Mouse (Mus musculus): ENCODE measurements around the gene Gm45716.
"Not testable (repeated sequence)": the region's sequence is repeated elsewhere in the genome, so short reads cannot be mapped to it uniquely, and the experiment has no call there.

The Gm45716 gene

DNA sequence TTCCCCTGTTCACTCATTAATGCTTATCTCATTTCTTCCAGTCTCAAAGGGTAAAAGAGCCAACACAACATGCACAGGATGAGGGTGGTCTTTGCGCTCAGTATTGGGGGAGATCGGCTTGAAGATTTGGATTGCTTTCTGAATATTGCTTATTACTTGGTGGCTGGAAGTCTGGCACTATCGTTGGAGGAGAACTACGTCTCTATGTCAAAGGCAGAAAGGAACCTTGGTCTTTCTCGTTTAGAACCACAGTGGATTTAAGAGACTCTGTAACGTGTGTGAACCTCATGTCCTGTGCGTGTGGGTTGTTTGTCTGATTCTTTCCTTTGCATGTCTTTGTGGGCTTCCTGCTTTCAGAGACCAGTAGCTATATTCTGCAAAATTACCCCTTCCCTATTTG is 63.2 kb downstream of the Gm45716 start:
- DNase-seq = no peak

DNA sequence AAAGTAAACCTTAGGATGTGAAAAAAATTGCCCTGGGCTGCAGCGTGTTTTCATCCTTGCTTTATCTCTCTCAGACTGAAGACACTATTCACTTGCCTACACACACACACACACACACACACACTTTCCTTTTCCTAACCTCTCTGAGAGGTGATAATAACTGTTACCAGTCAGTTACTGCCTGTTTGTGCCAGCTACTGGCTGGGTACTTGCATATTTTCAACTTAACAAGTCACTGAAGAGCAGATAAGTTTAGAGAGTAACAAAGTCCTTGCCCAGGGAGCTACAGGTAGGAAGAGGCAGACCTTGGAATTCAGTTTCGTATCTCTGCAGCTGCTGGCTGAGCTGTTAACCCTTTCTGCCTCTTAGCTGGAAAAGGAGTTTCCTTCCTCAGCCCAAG is 64.4 kb downstream of the Gm45716 start:
- DNase-seq = no peak

DNA sequence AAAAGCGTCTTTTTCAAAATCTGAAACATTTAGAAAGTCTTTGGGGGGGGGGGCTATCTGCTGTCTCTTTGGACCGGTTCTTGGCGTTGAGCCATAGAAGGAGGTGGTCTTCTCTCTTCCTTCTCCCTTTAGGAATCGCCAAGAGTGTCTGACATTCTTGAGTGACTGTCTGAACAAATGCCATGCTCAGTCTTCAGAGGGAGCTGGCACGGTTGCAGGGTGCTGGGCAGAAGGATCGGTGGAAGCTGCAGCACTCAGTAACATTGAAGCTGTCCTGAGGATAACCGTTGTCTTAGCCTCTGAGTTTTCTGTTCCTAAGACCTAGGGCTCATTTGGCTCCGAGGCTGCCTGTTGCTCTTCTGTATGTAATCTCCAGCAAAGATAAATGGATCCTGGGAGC is 64.9 kb downstream of the Gm45716 start:
- DNase-seq = no peak

DNA sequence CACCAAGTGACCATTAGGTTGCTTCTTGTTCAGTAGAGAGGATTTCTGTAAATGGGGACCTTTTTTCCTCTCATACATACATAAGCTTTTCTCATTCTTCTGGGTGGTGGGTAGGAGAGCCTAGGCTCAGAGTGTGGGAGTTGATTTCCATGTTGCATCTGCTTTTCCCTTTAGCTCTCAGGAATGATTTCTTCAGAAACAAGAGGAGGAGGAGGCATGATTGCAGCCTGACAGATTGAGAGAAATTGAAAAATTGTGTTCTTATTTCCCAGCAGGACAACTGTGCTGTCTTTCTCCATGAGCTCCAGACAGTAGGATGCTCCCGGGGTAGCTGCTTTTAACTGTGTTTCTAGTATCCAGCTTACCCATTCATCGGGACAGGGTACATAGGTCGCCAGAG is 67.1 kb downstream of the Gm45716 start:
- no peak for DNase-seq

DNA sequence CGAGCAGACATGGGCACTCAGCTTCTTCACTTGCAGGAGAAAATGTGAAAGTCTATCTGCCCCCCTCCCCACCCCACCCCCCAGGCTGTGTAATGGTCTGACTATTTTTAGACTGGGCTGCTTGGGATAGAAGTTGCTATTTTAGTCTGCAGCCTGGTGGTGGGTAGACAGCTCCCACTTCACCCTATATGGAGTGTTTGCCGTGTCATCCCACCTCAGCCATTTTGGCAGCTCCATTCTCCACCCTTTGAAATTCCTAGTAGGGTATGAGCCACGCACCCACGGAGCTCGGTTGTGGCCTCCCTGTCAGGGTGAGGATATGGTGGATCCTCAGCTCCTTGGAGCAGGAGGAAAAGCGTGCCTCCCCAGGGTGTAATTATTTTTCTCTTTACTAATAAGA is 68.2 kb downstream of the Gm45716 start:
- no peak for DNase-seq

DNA sequence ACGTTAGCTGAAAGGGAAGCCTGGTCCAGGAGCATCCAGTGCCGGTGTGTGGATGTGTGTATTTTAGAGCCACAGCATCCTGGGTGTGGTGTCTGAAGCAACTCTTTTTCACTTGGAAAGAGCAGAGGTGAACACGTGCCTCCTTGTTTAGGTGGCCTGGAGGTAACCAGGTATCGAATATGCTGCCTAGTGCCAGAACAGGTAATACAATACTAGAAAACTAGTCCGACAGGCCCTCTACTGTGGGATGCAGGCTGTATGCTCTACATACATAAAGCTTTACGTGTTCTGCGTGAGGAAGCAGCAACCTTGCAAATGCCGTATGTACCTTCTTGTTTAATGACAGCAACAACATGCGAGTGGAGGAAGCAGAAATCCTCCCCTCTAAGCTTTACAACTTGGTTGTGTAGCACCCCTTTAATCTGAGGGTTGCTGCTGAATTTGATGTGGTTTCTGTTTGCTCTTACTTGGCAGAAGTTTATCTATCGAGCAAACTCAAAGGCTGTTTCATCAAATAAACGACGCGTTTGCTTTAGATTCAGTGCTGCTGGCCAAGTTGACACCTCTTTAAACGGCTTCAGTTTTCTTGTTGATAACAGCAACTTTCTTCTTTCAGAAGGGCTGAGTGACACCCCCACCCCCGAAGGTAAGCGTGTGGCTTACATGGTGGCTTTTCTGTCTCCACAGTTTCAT is 69.5 kb downstream of the Gm45716 start:
- no peak for DNase-seq

DNA sequence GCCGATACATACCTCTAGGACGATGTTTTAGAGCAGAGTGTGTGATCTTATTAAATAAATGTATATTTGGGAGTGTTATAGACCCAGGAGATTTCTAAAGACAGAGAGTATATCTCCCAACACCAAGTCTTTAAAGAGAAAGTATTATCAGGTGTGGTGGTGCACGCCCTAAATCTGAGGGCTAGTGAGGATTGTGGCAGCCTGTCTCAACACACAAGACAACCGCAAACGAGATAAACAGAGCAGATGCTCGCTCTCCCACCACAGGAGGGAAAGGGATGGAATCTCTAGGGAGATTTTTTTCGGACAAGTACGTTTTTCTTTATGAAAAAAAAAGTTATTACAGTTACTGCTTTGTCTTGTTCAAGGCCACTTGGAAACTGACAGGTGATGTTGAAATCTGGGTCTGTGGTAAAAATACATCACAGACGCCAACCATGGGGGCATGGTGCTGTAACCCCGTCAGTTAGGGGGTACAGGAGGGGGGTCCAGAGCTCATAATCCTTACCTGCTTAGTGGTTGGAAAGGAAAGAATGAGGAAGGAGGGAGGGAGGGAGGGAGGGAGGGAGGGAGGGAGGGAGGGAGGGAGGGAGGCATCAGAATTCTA is 70.9 kb downstream of the Gm45716 start:
- DNase-seq = no peak

DNA sequence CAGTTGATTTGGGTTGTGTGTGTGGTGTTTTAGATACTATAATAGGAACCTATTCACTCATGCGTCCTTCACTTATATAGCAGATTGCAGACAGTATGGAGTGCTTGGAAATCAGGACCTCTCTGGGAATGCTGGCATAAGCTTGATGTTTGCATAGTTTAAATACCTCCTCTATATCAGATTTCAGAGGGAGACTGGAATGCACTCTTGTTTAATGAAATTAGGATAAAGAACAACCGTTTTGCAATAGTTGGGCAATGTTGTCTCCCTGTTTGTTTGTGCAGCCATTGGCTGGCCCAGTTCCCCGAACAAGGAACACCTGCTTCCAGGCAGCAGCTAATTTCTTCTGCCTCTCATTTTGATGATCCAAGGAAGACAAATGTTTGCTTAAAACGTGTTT is 71.6 kb downstream of the Gm45716 start:
- no peak for DNase-seq

DNA sequence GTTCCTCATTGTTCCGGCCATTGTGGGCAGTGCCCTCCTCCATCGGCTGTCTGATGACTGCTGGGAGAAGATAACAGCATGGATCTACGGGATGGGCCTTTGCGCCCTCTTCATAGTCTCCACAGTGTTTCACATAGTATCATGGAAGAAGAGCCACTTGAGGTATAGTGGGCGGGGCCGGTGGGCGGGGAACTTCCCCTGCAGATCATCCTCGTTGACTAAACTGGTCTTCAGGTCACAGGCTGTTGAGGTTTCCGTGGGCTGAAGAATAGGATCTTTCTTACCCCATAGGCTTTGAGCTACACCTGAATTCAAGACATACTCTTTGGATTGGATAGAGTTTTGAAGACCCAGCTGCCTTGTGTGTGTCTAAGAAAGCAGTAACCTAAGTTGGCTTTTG is 72.3 kb downstream of the Gm45716 start:
- DNase-seq = peak; percentile 9

DNA sequence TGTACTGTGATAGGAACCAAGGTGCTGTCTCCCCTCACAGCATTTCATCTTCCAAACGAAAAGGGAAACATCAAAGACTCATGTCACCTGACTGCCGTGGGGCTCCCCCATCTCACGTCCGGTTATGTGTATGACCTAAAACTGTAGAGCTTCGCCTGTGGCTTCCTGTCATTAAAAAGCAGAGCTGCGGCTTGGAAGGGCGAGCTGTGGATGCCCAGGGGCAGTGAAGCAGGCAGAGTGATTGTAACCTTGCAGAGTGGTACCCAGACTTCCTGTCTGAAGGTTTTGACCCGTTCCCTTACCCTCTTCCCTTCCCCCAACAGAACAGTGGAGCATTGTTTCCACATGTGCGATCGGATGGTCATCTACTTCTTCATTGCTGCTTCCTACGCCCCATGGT is 76.7 kb downstream of the Gm45716 start:
- no peak for DNase-seq

DNA sequence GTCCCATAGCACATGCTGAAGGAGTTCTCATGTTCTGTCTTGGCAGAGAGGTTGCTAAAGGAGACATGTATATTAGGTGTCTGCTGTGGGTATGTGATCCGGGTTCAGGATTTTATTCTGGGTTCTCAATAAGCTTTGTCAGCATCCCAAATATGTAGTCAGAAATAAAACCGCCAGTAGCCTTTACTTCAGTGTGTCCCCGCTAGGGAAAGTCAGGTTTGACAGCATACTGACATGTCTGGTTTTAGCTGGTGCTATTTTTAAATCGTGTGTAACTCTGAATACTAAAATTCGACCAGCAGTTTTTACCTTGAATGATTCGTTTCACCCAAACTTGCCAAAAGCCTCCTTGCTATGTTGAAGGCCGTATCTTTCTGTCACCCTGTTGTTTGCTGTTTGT is 78.1 kb downstream of the Gm45716 start:
- DNase-seq = no peak

DNA sequence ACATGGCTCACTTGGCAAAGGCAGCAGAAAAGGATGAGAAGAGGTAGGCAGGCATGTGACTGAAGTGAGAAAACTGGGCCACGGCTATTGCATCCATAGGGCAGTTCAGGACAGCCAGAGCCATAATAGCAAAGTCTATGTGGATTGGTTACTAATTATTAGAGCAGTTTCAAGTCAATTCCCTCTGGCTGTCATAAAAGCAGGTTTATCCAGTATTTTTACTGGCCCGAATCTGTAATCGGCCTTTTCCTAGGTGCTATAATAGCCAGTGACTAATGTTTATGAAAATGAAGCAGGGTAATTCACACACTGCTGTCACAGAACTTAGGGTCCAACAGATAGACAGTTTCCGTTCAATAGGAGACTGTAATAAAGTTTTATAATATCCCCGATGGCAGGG is 81.5 kb downstream of the Gm45716 start:
- DNase-seq = no peak

DNA sequence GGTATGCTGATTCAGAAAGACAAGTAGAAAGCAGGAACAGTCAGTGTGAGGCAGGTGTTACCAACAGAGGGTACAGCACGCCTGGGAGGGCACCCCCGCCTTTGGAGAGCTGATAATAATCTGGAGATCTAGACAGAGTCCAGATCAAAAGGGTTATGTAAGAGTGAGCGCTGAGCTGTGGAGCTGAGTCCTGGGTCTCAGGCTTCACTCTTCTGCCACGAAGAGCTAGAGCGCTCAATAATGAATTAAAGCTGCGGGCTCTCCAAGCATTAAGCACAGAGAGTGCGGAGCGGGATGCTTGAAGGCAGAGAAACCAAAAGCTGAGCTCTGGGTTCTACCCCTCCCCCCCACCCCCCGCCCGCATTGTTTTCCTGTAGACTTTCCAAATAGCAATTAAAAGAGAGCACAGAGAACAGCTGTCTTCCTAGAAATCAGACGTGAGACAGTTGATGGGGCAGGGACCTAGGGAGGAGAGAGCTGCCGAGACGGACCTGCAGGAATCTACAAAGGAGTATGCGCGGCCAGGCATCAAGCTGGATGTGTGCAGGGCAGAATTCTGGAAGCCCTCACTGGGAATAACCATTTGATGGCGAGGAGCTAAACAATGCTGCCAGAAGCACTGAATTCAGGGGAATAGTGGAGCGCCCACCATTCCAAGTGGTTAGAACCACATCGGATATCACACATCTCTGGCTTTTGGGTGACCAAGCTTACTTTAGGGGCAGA is 82.1 kb downstream of the Gm45716 start:
- peak; percentile 45 for DNase-seq

DNA sequence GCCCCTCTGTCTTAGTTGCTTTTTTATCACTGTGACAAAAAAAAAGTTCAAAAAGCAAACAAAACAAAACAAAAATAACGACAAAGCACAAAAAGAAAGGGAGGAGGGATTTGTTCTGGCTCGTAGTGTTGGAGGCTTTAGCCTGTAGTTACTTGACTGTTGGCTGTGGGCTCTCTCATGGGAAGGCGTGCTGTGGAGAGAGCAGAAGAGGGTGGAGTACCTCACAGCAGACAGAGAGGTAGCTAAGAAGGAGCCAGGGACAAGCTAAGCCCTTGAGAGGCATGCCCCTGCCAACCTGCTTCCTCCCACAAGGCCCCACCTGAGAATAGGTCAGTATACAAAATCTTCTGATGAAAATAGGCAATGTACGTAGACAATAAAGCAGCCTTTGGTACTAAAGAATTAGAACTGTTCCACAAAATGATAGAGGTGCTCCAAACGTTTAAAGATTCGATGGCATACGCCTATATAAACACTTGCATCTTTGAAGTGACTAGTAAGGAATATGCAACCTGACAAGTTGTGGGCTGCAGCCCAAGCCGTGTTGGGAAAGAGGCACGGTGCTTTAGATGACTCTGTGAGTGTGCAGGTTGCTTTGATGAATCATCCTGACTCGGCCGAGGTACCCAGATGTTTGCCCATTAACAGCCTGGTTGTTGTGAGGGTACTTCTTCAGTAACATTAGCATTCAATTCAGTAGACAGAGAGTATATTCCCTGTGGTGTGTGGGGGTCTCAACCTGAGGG is 82.8 kb downstream of the Gm45716 start:
- no peak for DNase-seq

DNA sequence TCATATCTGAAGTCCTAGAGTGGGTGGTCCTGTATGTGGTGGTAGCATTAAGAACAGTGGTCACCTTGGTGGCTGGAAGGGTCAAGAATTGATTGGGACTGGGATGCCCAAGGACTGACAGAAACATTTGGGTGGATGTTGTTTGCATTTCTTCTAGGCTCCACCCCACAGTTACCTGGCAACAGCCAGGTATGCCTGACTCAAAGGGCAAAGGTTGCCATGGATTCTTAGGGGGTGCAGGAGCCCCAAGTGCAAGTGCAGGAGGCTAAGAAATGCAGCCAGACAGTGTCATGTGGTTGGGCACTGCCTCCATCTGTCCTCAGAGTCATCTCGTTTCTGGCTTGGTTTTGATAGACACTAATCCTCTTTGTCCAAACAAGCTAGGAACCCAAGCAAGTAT is 86.7 kb downstream of the Gm45716 start:
- DNase-seq = no peak

DNA sequence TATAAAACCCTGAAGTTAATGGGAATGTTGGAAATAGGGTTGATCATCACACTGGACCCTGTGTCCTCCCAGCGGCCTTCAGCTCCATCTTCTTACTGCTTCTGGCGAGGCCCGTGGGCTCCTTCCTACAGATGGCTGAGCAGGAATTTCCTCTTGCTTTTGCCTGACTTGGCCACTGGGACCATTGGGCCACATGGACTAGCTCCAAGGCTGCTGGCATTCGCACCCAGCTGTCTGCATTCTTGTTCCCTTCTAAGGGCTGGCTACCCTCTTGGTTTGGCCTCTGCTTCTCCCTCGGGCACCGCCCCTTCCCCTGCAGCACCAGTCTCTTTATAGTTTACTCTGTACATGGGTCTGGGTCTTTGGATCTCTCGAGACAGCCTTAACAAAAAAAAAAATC is 88.2 kb downstream of the Gm45716 start:
- peak; percentile 30 for DNase-seq

DNA sequence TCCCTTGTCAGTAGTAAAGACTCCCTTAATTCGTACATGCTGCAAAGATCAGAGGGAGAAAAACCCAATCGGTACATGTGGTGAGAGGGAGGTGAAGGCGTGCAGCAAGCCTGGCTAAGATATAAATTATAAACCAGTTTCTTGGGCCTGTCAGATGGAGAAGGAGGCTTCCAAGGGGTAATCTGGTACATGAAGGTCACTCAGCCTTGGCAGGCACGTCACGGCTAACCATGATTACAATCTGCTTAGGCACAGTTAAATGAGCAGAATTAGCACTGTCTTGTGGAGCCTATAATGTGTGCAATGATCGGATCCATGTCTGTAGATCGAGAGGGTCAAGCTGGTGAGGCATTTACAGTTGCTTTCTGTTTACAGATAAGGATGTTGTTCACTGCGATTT is 88.7 kb downstream of the Gm45716 start:
- DNase-seq = no peak

DNA sequence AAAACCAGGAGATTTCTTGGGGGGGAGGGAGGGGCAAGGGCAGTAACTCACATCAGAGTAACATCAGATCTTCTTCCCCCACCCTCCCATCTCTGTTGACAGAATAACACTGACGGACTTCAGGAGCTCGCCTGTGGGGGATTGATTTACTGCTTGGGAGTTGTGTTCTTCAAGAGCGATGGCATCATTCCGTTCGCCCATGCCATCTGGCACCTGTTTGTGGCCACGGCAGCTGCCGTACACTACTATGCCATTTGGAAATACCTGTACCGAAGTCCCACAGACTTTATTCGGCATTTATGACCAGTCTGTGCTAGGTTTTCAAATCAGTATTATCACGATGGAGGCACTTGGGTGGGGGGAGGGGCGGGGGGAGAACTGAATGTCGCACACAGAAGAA is 89.1 kb downstream of the Gm45716 start:
- no peak for DNase-seq

DNA sequence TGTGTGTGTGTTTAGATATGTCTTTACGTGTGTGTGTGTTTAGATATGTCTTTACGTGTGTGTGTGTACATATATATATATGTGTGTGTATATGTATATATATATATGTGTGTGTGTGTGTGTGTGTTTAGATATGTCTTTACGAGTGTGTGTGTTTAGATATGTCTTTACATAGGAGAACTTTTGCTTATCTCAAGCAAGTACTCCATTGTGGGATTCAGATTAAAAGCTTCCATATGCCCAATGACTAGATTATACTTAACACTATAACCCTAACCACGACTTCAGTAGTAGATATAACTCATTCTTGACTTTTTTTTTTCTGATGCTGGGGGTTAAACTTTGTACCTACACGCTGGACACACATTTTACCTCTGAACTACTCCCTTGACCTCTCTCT is 92.6 kb downstream of the Gm45716 start:
- no peak for DNase-seq

DNA sequence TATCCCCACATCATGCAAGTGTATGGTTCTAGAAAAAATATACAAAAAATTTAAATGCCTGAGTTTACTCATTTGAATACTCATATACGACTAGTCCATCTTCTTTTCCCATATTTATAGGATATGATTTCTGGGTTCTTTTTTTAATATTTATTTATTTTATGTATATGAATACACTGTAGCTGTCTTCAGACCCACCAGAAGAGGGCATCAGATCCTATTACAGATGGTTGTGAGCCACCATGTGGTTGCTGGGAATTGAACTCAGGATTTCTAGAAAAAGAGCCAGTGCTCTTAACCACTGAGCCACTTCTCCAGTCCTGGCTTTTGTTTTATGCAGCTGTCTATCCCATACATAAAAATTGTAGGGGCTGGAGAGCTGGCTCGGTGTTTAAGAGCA is 94.5 kb downstream of the Gm45716 start:
- not testable (repeated sequence) for DNase-seq

DNA sequence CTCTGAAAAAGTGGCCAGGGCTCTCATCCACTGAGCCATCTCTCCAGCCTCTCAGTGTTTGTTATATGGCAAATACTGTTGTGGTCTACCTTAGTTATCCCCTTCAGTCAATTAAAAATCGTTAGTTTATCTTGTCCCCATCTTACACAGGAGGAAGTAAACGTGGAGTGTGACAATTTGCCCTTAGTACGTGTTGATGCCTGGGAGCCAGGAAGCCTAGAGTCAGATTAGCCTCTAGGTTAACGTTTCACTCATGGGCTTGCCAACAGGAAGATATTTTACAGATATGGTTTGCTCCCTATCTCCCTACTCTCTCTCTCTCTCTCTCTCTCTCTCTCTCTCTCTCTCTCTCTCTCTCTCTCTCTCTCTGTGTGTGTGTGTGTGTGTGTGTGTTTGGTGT is 95.7 kb downstream of the Gm45716 start:
- DNase-seq = no peak

DNA sequence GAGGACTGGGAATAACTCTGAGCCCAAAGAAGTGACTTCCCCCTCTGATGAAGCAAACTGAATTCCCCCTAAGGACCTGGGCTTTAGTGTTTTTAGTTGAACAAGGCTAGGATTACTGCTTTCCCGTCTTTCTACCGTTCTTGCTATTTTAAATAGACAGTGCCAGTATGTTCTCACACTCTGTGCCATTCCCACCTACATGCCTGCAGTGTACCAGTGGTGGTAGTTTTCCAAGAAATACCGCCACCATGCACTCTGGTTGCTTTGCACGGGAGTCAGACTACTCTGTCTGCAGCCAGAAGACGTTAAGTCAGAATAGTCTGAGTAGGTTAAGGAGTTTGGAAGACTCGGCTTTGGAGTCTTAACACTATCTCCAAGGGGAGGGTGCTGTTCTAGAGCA is 96.1 kb downstream of the Gm45716 start:
- no peak for DNase-seq

DNA sequence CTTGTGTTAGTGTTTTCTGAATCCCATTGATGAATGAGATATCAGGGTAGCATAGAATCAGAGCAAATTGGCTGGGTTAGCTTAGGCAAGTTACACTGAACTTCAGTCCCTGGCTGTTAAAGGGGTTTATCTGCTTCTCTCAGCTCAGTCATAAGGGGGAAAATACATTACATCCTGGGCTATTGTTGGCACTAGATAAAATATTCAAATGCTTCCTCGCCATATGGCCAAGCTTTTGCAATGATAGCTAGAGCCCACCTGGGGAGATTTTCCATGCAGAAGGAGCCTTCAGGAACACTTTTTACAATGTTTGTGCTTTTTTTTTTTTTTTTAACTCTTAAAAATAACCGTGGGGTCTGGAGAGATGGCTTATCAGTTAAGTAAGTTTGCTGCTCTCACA is 96.6 kb downstream of the Gm45716 start:
- DNase-seq = no peak

DNA sequence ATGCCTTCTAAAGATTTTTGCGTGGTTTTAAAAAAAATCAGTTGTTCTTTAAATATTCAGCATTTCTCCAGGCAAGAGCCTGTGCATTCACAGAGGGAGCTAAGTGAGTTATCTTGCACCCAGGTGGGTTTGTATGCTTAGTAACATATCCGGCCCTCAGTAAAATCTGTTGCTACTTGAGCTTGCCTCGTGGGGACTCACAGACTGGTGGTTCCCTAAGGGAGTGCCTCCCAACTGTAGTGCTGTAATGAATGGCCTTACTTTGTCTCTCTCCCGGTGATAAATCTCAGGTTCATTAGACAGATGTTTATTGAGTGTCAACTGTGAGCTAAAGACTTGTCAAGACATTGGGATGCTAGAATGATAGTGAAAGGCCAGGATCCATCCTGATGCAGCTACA is 97.1 kb downstream of the Gm45716 start:
- no peak for DNase-seq

Data from kidney, postnatal 10 days (tissue).